Mouse (Mus musculus) C2C12 (cell line): ENCODE measurements around the gene Dll1. TPM values are rescaled to one million over a fixed set of nuclear protein-coding genes. Genes with fewer than 3 reads are reported as not detected.

Experiments
- H3K27me3 ChIP-seq: one replicate; pipeline ENCODE4 v1.6.1; 2011; ENCODE audit not compliant: control insufficient read depth, insufficient read depth, insufficient read length
- H3K36me3 ChIP-seq: one replicate; pipeline ENCODE4 v1.6.1; 2011; ENCODE audit not compliant: control insufficient read depth, insufficient read depth
- H3K4me3 ChIP-seq: one replicate; pipeline ENCODE4 v1.5.1; 2011; ENCODE audit warnings: mild to moderate bottlenecking, control low read depth; ENCODE audit not compliant: poor library complexity, insufficient read depth, severe bottlenecking
- H3K79me2 ChIP-seq: one replicate; pipeline ENCODE4 v1.6.1; 2011; ENCODE audit not compliant: control insufficient read depth, insufficient read depth
- H3K79me3 ChIP-seq: one replicate; pipeline ENCODE4 v1.6.1; 2011; ENCODE audit warnings: low read depth, control low read depth
- H3ac ChIP-seq: one replicate; pipeline ENCODE3; 2011; ENCODE audit warnings: low read depth; ENCODE audit not compliant: control insufficient read depth, insufficient read length
- CEBPB ChIP-seq: IDR thresholded peaks from one replicate; pipeline ENCODE4 v1.6.1; 2011; ENCODE audit warnings: low read depth, mild to moderate bottlenecking, control low read depth, moderate library complexity
- CTCF ChIP-seq: IDR thresholded peaks from one replicate; pipeline ENCODE4 v1.5.1; 2011; ENCODE audit not compliant: control insufficient read depth, insufficient read depth, insufficient read length
- FOSL1 ChIP-seq: IDR thresholded peaks from one replicate; pipeline ENCODE4 v1.8.0; 2011; ENCODE audit warnings: mild to moderate bottlenecking, low read length; ENCODE audit not compliant: poor library complexity, insufficient read depth, severe bottlenecking
- MAX ChIP-seq: IDR thresholded peaks from one replicate; pipeline ENCODE4 v1.6.1; 2011; ENCODE audit warnings: mild to moderate bottlenecking, control low read depth
- MYOD1 ChIP-seq: IDR thresholded peaks from one replicate; pipeline ENCODE4 v1.6.1; 2011; ENCODE audit warnings: low read depth; ENCODE audit not compliant: control insufficient read depth, insufficient read length
- MYOG ChIP-seq: IDR thresholded peaks from one replicate; pipeline ENCODE4 v1.6.1; 2011; ENCODE audit not compliant: control insufficient read depth, insufficient read length; ENCODE audit errors: extremely low read depth
- USF1 ChIP-seq: IDR thresholded peaks from one replicate; pipeline ENCODE4 v1.6.1; 2011; ENCODE audit warnings: low read depth, mild to moderate bottlenecking, control low read depth, moderate library complexity
- long read RNA-seq, 2 experiments: library from polyadenylated mRNA; unstranded; transcript quantifications; one replicate each; pipeline ENCODE4 v2.0.0; 2019 to 2020
- polyA plus RNA-seq: library from polyadenylated mRNA; unstranded; fragments of >200 nt; fragmentation: generic; extraction: Trizol; gene quantifications from one replicate; pipeline ENCODE4 v1.2.1, GENCODE M21; 2012; ENCODE audit warnings: missing spikeins

Gene Dll1
- polyA plus RNA-seq = 2.2 TPM
- long read RNA-seq, experiment 1, transcript Dll1-201 (11 exons, 3,581 nt) = major isoform, 5 of 7 reads
- long read RNA-seq, experiment 1, partial matches to known transcripts = 2 of 7 reads
- long read RNA-seq, experiment 1, other reads (novel, unspliced or antisense) = 0 of 7 reads
- long read RNA-seq, experiment 2, transcript Dll1-201 (11 exons, 3,581 nt) = major isoform, 11 of 14 reads
- long read RNA-seq, experiment 2, partial matches to known transcripts = 3 of 14 reads
- long read RNA-seq, experiment 2, other reads (novel, unspliced or antisense) = 0 of 14 reads

GRCm38 (mm10) chr17:15376494-15377181 lies at the start of gene Dll1:
Dll1 (minus strand) TSS chr17:15376872.
- Histone ChIP-seq H3ac (peak within 1 kb of the TSS; percentile 68), H3K79me2 (no peaks in the 10 kb centered on the region), H3K4me3 (peak within 1 kb of the TSS; percentile 26), H3K27me3 (peaks cover 5% of the 10 kb centered on the region), H3K79me3 (no peaks in the 10 kb centered on the region), H3K36me3 (no peaks in the 10 kb centered on the region)
- TF ChIP-seq FOSL1 (no peak), CTCF (no peak), CEBPB (no peak), USF1 (no peak), MYOD1 (no peak), MYOG (no peak), MAX (no peak)

GRCm38 (mm10) chr17:15425931-15426330 lies 49.3 kb upstream of the Dll1 start:
- no peak overlapping the region for H3ac ChIP-seq
- H3K36me3 ChIP-seq = peaks cover 64% of the 10 kb centered on the region
- TF ChIP-seq FOSL1 = no peak
- TF ChIP-seq CEBPB = no peak
- no peak for TF ChIP-seq USF1
- TF ChIP-seq MAX = no peak
- no peak for TF ChIP-seq MYOG
- no peak for TF ChIP-seq CTCF
- TF ChIP-seq MYOD1 = no peak

GRCm38 (mm10) chr17:15423080-15423765 lies 46.6 kb upstream of the Dll1 start:
- Histone ChIP-seq H3K27me3 (no peaks in the 10 kb centered on the region), H3K79me3 (no peaks in the 10 kb centered on the region), H3K36me3 (peaks cover 72% of the 10 kb centered on the region), H3K4me3 (no peak overlapping the region), H3K79me2 (no peaks in the 10 kb centered on the region), H3ac (no peak overlapping the region)
- TF ChIP-seq CEBPB = no peak
- TF ChIP-seq MYOG = no peak
- TF ChIP-seq MYOD1 = no peak
- no peak for TF ChIP-seq USF1
- no peak for TF ChIP-seq CTCF
- TF ChIP-seq MAX = no peak
- no peak for TF ChIP-seq FOSL1

More at GRCm38 (mm10) chr17:15425931-15426330, 49.3 kb upstream of the Dll1 start:
- H3K79me3 ChIP-seq = no peaks in the 10 kb centered on the region
- no peak overlapping the region for H3K4me3 ChIP-seq
- no peaks in the 10 kb centered on the region for H3K79me2 ChIP-seq
- H3K27me3 ChIP-seq = no peaks in the 10 kb centered on the region

GRCm38 (mm10) chr17:15422666-15423065 lies 46.0 kb upstream of the Dll1 start:
- H3K79me2 ChIP-seq = no peaks in the 10 kb centered on the region
- H3K27me3 ChIP-seq = no peaks in the 10 kb centered on the region
- peaks cover 70% of the 10 kb centered on the region for H3K36me3 ChIP-seq
- H3K79me3 ChIP-seq = no peaks in the 10 kb centered on the region
- H3ac ChIP-seq = no peak overlapping the region
- TF ChIP-seq FOSL1 (no peak), MYOD1 (no peak), MAX (no peak), CTCF (no peak), CEBPB (no peak), MYOG (no peak), USF1 (no peak)
- H3K4me3 ChIP-seq = no peak overlapping the region

GRCm38 (mm10) chr17:15421446-15421845 lies 44.8 kb upstream of the Dll1 start:
- no peak overlapping the region for H3K4me3 ChIP-seq
- no peaks in the 10 kb centered on the region for H3K79me3 ChIP-seq
- no peak overlapping the region for H3ac ChIP-seq
- TF ChIP-seq USF1 (no peak), MYOG (no peak)
- no peaks in the 10 kb centered on the region for H3K79me2 ChIP-seq
- H3K27me3 ChIP-seq = no peaks in the 10 kb centered on the region
- H3K36me3 ChIP-seq = peaks cover 74% of the 10 kb centered on the region
